Mouse (Mus musculus): ENCODE measurements around the gene Gm3033.
"Not testable (repeated sequence)": the region's sequence is repeated elsewhere in the genome, so short reads cannot be mapped to it uniquely, and the experiment has no call there.

The Gm3033 gene

GRCm38 (mm10) chr14:3845945-3846344 lies at the start of gene Gm3033:
Gm3033 (plus strand) TSS chr14:3846245.
- in situ Hi-C loops (cut with MboI, MseI) = not testable (repeated sequence)

- in situ Hi-C loops (cut with MboI, MseI) = not testable (repeated sequence)
These were observed 36.3 kb upstream of the Gm3033 start, which contains the start of gene Gm3002 for GRCm38 (mm10) chr14:3809774-3810173. Gm3002 (plus strand) TSS chr14:3810074.

- in situ Hi-C loops (cut with MboI, MseI) = not testable (repeated sequence)
These were observed 37.8 kb downstream of the Gm3033 start, which contains the start of gene Gm2916 for GRCm38 (mm10) chr14:3883872-3884271. Gm2916 (plus strand) TSS chr14:3884172.
